8 mouse cellular contexts compared by ENCODE assay signal in the genomic region with DNA sequence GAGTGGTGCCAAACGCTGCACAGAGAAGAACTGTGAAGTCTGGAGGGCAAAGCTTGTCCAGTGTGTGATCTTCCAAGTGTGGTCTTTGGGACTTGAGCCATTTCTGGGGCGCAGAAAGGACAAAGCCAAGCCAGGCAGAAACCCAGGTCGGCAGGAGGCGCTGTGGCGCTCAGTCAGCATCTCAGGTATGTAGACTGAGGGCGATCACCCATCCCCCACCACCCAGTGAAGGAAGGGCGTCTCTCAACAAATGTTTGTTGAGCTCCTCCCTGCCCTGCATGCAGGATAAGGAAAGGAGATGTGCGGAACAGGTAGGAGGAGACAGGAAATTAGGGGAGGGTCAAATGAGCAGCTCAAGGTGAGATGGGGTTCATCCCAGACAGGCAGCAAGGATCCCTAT. TPM values are rescaled to one million over a fixed set of nuclear protein-coding genes. Genes with fewer than 3 reads are reported as not detected.
DNase-seq lines count a peak whose midpoint lies in the region; ATAC-seq and TF ChIP-seq lines count a peak whose summit lies in the region.

No protein-coding gene starts in this region.

- ATAC-seq in inflammation-experienced regulatory T-cells, adult 6 months: no peak

- H3K79me2 ChIP-seq in heart, adult 2 months (replicated peaks; ENCODE audit: control insufficient read depth, insufficient read depth, low read length): no peaks in the 10 kb centered on the region

- H3K9ac ChIP-seq in heart, adult 2 months (ENCODE audit: low read depth, low read length): no peak overlapping the region

- TF ChIP-seq POLR2A in heart, adult 2 months (IDR thresholded peaks at IDR 0.05; ENCODE audit: insufficient read depth, low read depth, low read length): no peak

- H3K27ac ChIP-seq in heart, adult 2 months: no peak overlapping the region

- H3K4me1 ChIP-seq in heart, adult 2 months (ENCODE audit: control insufficient read depth, insufficient read depth, low read length): no peaks in the 10 kb centered on the region

- no peak for DNase-seq in heart, adult 2 months
- DNase-seq in heart, postnatal 25 days (ENCODE audit: low spot score): no peak
- peak; percentile 30 for DNase-seq in 3T3-L1 (ENCODE audit: low read depth, low spot score)
- DNase-seq in WW6 (ENCODE audit: low read depth, low spot score): peak; percentile 83
- peak; percentile 7 to 58 for DNase-seq in kidney, postnatal 36 days
- peak; percentile 10 for DNase-seq in thymus, postnatal 0 days (ENCODE audit: low spot score)
- no peak for DNase-seq in gastrocnemius, postnatal 10 days

- no peaks in the 10 kb centered on the region for H3K36me3 ChIP-seq in heart, adult 2 months (ENCODE audit: control insufficient read depth, insufficient read depth, low read length)

- intact Hi-C loops in heart, adult 2 months (cut with DNase I): no loop called here
- intact Hi-C loops in heart, postnatal 25 days (cut with DNase I): no loop called here

- H3K27me3 ChIP-seq in heart, adult 2 months (ENCODE audit: control insufficient read depth, insufficient read depth, low read length): peaks cover 10% of the 10 kb centered on the region

- TF ChIP-seq EP300 in heart, adult 2 months (IDR thresholded peaks at IDR 0.05; ENCODE audit: insufficient read depth, low read depth, low read length): no peak

- 13% methylated on average over 8 of the region's 8 CpGs for WGBS in heart, adult 2 months

- peak; percentile 28 for TF ChIP-seq CTCF in heart, adult 2 months (IDR thresholded peaks at IDR 0.05)

- H3K4me3 ChIP-seq in heart, adult 2 months: no peak overlapping the region

RNA-seq across cellular contexts. Expression of a gene that starts 24.8 kb away (rescaled TPM):
- 10 to 100 TPM; 12.9 to 14.1 TPM for total RNA-seq in heart, adult 2 months (2021)
- polyA plus RNA-seq in heart, adult 2 months (2012; rRNA removed): 10.5 and 13.3 TPM in 2 replicates
- 10 to 100 TPM; 12.3 to 13.4 TPM for total RNA-seq in heart, postnatal 25 days (2021)
- polyA plus RNA-seq in thymus, postnatal 0 days (2015; fragmentation: Nextera tagmentation; extraction: Ambion mirVana): 0.31 and 0.35 TPM in 2 replicates
- polyA plus RNA-seq in inflammation-experienced regulatory T-cells, adult 6 months (2017; shearing (Covaris generic)): under 1 TPM in 2 of 3 experiments, not detected in 1; 0.19 to 0.44 TPM
- 1 to 10 TPM; 2.1 to 2.4 TPM for total RNA-seq in gastrocnemius, postnatal 10 days (2021)

RNA-seq across cellular contexts. Expression of a gene that starts 34.2 kb away (rescaled TPM):
- total RNA-seq in heart, adult 2 months (2021): 1 to 10 TPM; 5.2 to 6.5 TPM
- 4.1 and 5.0 TPM in 2 replicates for polyA plus RNA-seq in heart, adult 2 months (2012; rRNA removed)
- total RNA-seq in heart, postnatal 25 days (2021): 1 to 10 TPM; 4.8 to 5.9 TPM
- 0.42 and 0.51 TPM in 2 replicates for polyA plus RNA-seq in thymus, postnatal 0 days (2015; fragmentation: Nextera tagmentation; extraction: Ambion mirVana)
- polyA plus RNA-seq in inflammation-experienced regulatory T-cells, adult 6 months (2017; shearing (Covaris generic)): 1 to 10 TPM in 2 of 3 experiments, under 1 TPM in 1; 0.99 to 3.2 (median 1.3) TPM
- total RNA-seq in gastrocnemius, postnatal 10 days (2021): 10 to 100 TPM; 29.4 to 54.7 TPM

RNA-seq across cellular contexts. Expression of a gene that starts 36.5 kb away (rescaled TPM):
- 10 to 100 TPM; 21.2 to 21.4 TPM for total RNA-seq in heart, adult 2 months (2021)
- polyA plus RNA-seq in heart, adult 2 months (2012; rRNA removed): 30.3 and 37.0 TPM in 2 replicates
- 10 to 100 TPM; 23.0 to 26.9 TPM for total RNA-seq in heart, postnatal 25 days (2021)
- 5.7 and 6.2 TPM in 2 replicates for polyA plus RNA-seq in thymus, postnatal 0 days (2015; fragmentation: Nextera tagmentation; extraction: Ambion mirVana)
- polyA plus RNA-seq in inflammation-experienced regulatory T-cells, adult 6 months (2017; shearing (Covaris generic)): 10 to 100 TPM; 22.0 to 35.2 (median 29.8) TPM
- 10 to 100 TPM; 12.8 to 14.4 TPM for total RNA-seq in gastrocnemius, postnatal 10 days (2021)

Comparison
In these comparisons a context has a peak if more than half of its experiments do, and no peak if none do; other contexts are left out.
1. DNase-seq: peak in 3T3-L1 (single experiment), WW6 (single experiment), kidney, postnatal 36 days (2 of 2) and thymus, postnatal 0 days (single experiment); none in heart, adult 2 months (0 of 2), heart, postnatal 25 days (single experiment) and gastrocnemius, postnatal 10 days (single experiment).
2. RNA of a gene that starts 34.2 kb away (total RNA-seq): 29.4 to 54.7 TPM in gastrocnemius, postnatal 10 days; 5.2 to 6.5 TPM in heart, adult 2 months and 4.8 to 5.9 TPM in heart, postnatal 25 days; every median in the first group is over 4 times any median in the second.